Mouse (Mus musculus): Measurements from ENCODE around the gene Rtn4. TPM values are rescaled to one million over a fixed set of nuclear protein-coding genes. Genes with fewer than 3 reads are reported as not detected.

Gene Rtn4
- polyA plus RNA-seq, 1 experiment from 2014 or later = 91.9 TPM

- H3K9me3 ChIP-seq (ENCODE audit: control insufficient read depth, low read length) = no peaks in the 10 kb centered on the region
- no peaks in the 10 kb centered on the region for H3K36me3 ChIP-seq (ENCODE audit: control insufficient read depth, insufficient read depth, low read length)
- H3K27me3 ChIP-seq (ENCODE audit: control insufficient read depth, insufficient read depth, low read length) = no peaks in the 10 kb centered on the region
- ATAC-seq (ENCODE audit: low read depth) = no peak
- H3K4me1 ChIP-seq (ENCODE audit: control insufficient read depth, insufficient read depth, low read length) = no peaks in the 10 kb centered on the region
- 92% methylated on average over 3 of the region's 4 CpGs for WGBS
- no peak overlapping the region for H3K4me3 ChIP-seq (ENCODE audit: low read depth, low read length)
- H3K27ac ChIP-seq (ENCODE audit: low read depth, low read length) = no peak overlapping the region
- no peak overlapping the region for H3K4me2 ChIP-seq (ENCODE audit: low read depth, low read length)
- no peak overlapping the region for H3K9ac ChIP-seq (replicated peaks; ENCODE audit: low read depth, low read length)
These were observed 16.0 kb upstream of the Rtn4 start for GRCm38 (mm10) chr11:29676718-29677117.

DNA sequence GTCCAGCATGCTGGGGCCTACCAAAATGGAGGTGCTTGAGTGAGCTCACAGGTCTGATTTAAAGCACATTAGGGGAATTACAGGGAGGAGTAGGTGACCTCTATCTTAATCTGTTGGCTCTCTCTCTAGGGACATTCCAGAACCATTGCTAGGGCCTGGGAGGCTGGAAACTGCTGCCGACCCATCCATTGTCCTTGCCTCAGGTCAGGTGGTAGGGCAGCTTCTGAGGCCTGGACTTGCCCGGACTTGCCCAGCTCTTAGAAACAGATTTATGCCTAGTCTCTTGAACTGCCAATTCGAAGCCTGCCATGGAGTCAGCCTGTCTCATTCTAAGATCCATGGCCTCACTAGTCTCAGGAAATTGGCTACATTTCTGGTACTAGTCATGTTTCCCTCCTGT lies 12.8 kb upstream of the Rtn4 start:
- Histone ChIP-seq H3K9me3 (ENCODE audit: control insufficient read depth, low read length) (no peaks in the 10 kb centered on the region), H3K9ac (replicated peaks; ENCODE audit: low read depth, low read length) (no peak overlapping the region), H3K4me1 (ENCODE audit: control insufficient read depth, insufficient read depth, low read length) (no peaks in the 10 kb centered on the region), H3K4me2 (ENCODE audit: low read depth, low read length) (no peak overlapping the region), H3K36me3 (ENCODE audit: control insufficient read depth, insufficient read depth, low read length) (no peaks in the 10 kb centered on the region), H3K27ac (ENCODE audit: low read depth, low read length) (no peak overlapping the region), H3K4me3 (ENCODE audit: low read depth, low read length) (no peak overlapping the region), H3K27me3 (ENCODE audit: control insufficient read depth, insufficient read depth, low read length) (no peaks in the 10 kb centered on the region)
- no peak for ATAC-seq (ENCODE audit: low read depth)
- 76% methylated on average over 3 of the region's 3 CpGs for WGBS

DNA sequence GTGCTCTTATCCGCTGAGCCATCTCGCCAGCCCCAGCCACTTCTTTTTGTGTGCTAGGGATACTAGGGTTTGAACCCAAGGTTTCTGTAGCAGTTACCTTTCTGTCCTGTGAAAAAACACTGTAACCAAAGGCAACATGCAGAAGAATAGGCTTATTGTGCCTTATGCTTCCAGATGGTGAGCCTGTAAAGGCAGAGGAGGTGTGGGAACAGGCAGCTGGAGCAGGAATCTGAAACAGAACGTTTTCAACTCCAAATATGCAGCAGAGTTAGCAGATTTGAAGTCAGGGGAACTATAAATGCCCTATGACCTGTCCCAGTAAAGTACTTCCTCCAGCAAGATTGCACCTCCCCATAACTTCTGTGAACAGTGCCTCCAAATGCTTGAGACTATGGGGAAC lies 12.0 kb upstream of the Rtn4 start:
- no peak for ATAC-seq (ENCODE audit: low read depth)
- Histone ChIP-seq H3K36me3 (ENCODE audit: control insufficient read depth, insufficient read depth, low read length) (no peaks in the 10 kb centered on the region), H3K27ac (ENCODE audit: low read depth, low read length) (no peak overlapping the region), H3K4me3 (ENCODE audit: low read depth, low read length) (no peak overlapping the region), H3K27me3 (ENCODE audit: control insufficient read depth, insufficient read depth, low read length) (no peaks in the 10 kb centered on the region), H3K9me3 (ENCODE audit: control insufficient read depth, low read length) (no peaks in the 10 kb centered on the region), H3K9ac (replicated peaks; ENCODE audit: low read depth, low read length) (no peak overlapping the region), H3K4me2 (ENCODE audit: low read depth, low read length) (no peak overlapping the region), H3K4me1 (ENCODE audit: control insufficient read depth, insufficient read depth, low read length) (no peaks in the 10 kb centered on the region)
- WGBS = 66% methylated on average over 3 of the region's 3 CpGs

DNA sequence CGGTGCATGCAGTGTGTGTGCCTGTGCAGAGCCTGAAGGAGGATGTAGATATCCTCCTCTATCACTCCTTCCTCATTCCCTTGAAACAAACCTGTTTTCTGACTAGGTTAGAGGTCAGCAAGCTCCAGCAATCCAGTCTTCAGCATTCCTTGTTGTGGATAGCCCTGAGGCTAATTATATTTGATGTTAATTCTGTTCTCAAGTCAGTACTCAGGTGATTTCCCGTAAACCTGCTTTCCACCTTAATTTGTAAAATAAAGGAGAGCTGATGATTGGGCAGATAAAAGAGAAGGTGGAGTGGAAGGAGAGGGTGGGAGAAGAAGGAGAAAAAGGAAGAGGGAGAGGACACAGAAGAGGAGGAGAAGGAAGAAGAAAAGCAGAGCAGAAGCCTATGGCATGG lies 8.5 kb upstream of the Rtn4 start:
- Histone ChIP-seq H3K9ac (replicated peaks; ENCODE audit: low read depth, low read length) (no peak overlapping the region), H3K9me3 (ENCODE audit: control insufficient read depth, low read length) (no peaks in the 10 kb centered on the region), H3K4me1 (ENCODE audit: control insufficient read depth, insufficient read depth, low read length) (no peaks in the 10 kb centered on the region), H3K4me3 (ENCODE audit: low read depth, low read length) (no peak overlapping the region), H3K36me3 (ENCODE audit: control insufficient read depth, insufficient read depth, low read length) (no peaks in the 10 kb centered on the region), H3K27ac (ENCODE audit: low read depth, low read length) (no peak overlapping the region), H3K27me3 (ENCODE audit: control insufficient read depth, insufficient read depth, low read length) (no peaks in the 10 kb centered on the region), H3K4me2 (ENCODE audit: low read depth, low read length) (no peak overlapping the region)
- WGBS = 82% methylated on average over 2 of the region's 2 CpGs
- ATAC-seq (ENCODE audit: low read depth) = no peak

DNA sequence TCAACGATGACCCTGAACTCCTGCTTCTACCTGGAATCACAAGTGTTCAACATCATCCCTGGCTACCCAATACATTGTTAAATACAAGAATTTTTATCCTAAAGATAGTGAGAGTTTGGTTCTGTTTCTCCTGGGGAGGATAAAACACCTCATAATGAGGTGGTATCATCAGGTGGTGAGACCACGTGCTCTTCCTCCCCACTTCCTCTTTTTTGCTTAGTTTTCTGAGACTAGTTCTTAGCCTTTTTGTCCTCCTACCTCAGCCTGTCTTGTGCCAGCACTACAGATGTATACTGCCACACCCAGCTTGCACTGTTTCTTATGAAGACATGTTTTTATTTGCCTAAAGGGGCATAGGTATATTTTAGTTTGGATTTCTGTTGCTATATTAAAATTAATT lies 6.6 kb upstream of the Rtn4 start:
- no peak overlapping the region for H3K27ac ChIP-seq (ENCODE audit: low read depth, low read length)
- no peaks in the 10 kb centered on the region for H3K27me3 ChIP-seq (ENCODE audit: control insufficient read depth, insufficient read depth, low read length)
- H3K4me3 ChIP-seq (ENCODE audit: low read depth, low read length) = no peak overlapping the region
- H3K4me2 ChIP-seq (ENCODE audit: low read depth, low read length) = no peak overlapping the region
- H3K9me3 ChIP-seq (ENCODE audit: control insufficient read depth, low read length) = no peaks in the 10 kb centered on the region
- H3K4me1 ChIP-seq (ENCODE audit: control insufficient read depth, insufficient read depth, low read length) = no peaks in the 10 kb centered on the region
- ATAC-seq (ENCODE audit: low read depth) = no peak
- WGBS = 90% methylated on average over 2 of the region's 2 CpGs
- H3K36me3 ChIP-seq (ENCODE audit: control insufficient read depth, insufficient read depth, low read length) = no peaks in the 10 kb centered on the region
- no peak overlapping the region for H3K9ac ChIP-seq (replicated peaks; ENCODE audit: low read depth, low read length)

DNA sequence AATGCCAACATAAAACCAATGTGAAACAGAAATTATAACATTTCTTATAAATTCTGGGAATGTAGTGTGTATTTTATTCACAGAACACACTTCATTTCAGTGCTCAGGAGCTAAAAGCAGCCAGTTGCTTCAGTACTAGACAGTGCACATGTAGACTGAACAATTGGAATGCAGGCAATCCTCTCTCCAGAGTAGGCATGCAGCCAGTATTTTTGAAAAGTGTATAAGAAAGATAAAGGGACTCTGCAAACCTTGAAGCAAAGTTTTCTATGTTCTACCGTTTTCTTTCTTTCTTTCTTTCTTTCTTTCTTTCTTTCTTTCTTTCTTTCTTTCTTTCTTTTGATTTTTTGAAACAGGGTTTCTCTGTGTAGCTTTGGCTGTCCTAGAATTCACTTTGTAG lies 1.2 kb upstream of the Rtn4 start:
- Histone ChIP-seq H3K4me3 (ENCODE audit: low read depth, low read length) (no peak overlapping the region), H3K4me1 (ENCODE audit: control insufficient read depth, insufficient read depth, low read length) (peaks cover 8% of the 10 kb centered on the region; the same call in 1 of the 2 replicates), H3K9me3 (ENCODE audit: control insufficient read depth, low read length) (no peaks in the 10 kb centered on the region), H3K27ac (ENCODE audit: low read depth, low read length) (no peak overlapping the region), H3K27me3 (ENCODE audit: control insufficient read depth, insufficient read depth, low read length) (no peaks in the 10 kb centered on the region), H3K9ac (replicated peaks; ENCODE audit: low read depth, low read length) (no peak overlapping the region), H3K36me3 (ENCODE audit: control insufficient read depth, insufficient read depth, low read length) (no peaks in the 10 kb centered on the region), H3K4me2 (ENCODE audit: low read depth, low read length) (no peak overlapping the region)
- ATAC-seq (ENCODE audit: low read depth) = no peak
- WGBS = 94% methylated on average over 1 of the region's 1 CpGs

DNA sequence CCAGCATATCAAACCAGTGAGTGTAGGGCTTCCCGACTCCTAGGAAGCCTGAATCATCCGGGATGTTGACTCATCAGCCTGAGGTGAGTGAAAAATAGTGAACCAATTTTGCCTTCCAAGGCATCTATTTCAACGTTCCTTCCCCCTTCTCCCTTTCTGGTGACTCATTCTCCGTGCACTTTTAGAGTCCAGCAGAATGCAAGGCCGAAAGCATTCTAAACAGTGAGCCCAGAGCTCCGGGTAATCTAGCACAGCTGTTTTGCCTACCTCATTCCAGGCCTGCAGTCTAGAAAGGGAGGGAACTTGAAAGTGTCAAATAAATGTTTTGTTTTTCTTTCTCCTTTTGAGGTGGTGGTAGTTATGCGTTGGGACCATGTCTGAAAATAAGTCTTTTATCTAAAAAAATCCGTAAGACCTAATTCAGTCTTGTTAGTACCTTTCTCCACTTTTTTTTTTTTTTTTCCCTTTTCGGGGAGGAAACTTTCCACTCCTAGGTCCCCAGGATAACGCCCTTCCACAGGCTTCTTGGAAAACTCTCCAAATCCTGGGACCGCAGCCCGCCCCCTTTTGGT lies 550 bp upstream of the Rtn4 start:
- Histone ChIP-seq H3K9me3 (ENCODE audit: control insufficient read depth, low read length) (no peaks in the 10 kb centered on the region), H3K9ac (replicated peaks; ENCODE audit: low read depth, low read length) (no peak overlapping the region), H3K4me2 (ENCODE audit: low read depth, low read length) (no peak overlapping the region), H3K36me3 (ENCODE audit: control insufficient read depth, insufficient read depth, low read length) (no peaks in the 10 kb centered on the region), H3K4me3 (ENCODE audit: low read depth, low read length) (peak overlapping the region; percentile 98; the same call in 1 of the 2 replicates), H3K27ac (ENCODE audit: low read depth, low read length) (no peak overlapping the region), H3K4me1 (ENCODE audit: control insufficient read depth, insufficient read depth, low read length) (peaks cover 14% of the 10 kb centered on the region; the same call in 1 of the 2 replicates), H3K27me3 (ENCODE audit: control insufficient read depth, insufficient read depth, low read length) (no peaks in the 10 kb centered on the region)
- 22% methylated on average over 12 of the region's 12 CpGs for WGBS
- ATAC-seq (ENCODE audit: low read depth) = no peak

- peaks cover 17% of the 10 kb centered on the region; the same call in 1 of the 2 replicates for H3K4me1 ChIP-seq (ENCODE audit: control insufficient read depth, insufficient read depth, low read length)
- peak overlapping the region; percentile 66 for H3K4me2 ChIP-seq (ENCODE audit: low read depth, low read length)
- ATAC-seq (ENCODE audit: low read depth) = peak; percentile 89
- peak overlapping the region; percentile 98 for H3K4me3 ChIP-seq (ENCODE audit: low read depth, low read length)
- H3K36me3 ChIP-seq (ENCODE audit: control insufficient read depth, insufficient read depth, low read length) = no peaks in the 10 kb centered on the region
- H3K9me3 ChIP-seq (ENCODE audit: control insufficient read depth, low read length) = no peaks in the 10 kb centered on the region
- WGBS = under 1% methylated on average over 50 of the region's 53 CpGs
- peak overlapping the region; percentile 100 for H3K9ac ChIP-seq (replicated peaks; ENCODE audit: low read depth, low read length)
- H3K27me3 ChIP-seq (ENCODE audit: control insufficient read depth, insufficient read depth, low read length) = no peaks in the 10 kb centered on the region
- peak overlapping the region; percentile 98 for H3K27ac ChIP-seq (ENCODE audit: low read depth, low read length)
These were observed 1.0 kb downstream of the Rtn4 start for GRCm38 (mm10) chr11:29693576-29694410.

DNA sequence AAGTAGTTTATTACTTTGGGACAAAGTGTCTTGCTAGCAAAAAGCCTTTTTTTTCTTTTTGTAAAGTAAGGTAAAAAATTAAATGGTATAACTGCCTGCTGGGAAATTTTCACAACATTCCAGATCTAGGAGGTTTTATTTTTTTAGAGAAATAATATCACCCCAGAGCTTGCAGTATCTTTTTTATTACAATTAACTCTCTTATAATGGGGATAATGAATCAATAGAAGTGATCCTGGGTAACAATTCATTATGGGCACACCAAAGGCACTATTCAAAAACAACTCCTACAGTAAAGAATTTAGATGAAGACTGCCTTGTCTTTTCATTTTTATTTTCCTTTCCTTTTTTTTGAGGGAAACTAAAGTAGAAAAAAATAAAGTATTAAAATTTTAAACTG lies 2.0 kb downstream of the Rtn4 start:
- H3K4me1 ChIP-seq (ENCODE audit: control insufficient read depth, insufficient read depth, low read length) = peaks cover 17% of the 10 kb centered on the region; the same call in 1 of the 2 replicates
- no peaks in the 10 kb centered on the region for H3K36me3 ChIP-seq (ENCODE audit: control insufficient read depth, insufficient read depth, low read length)
- H3K9me3 ChIP-seq (ENCODE audit: control insufficient read depth, low read length) = no peaks in the 10 kb centered on the region
- H3K4me3 ChIP-seq (ENCODE audit: low read depth, low read length) = peak overlapping the region; percentile 98; the same call in 1 of the 2 replicates
- ATAC-seq (ENCODE audit: low read depth) = no peak
- H3K27me3 ChIP-seq (ENCODE audit: control insufficient read depth, insufficient read depth, low read length) = no peaks in the 10 kb centered on the region
- H3K27ac ChIP-seq (ENCODE audit: low read depth, low read length) = no peak overlapping the region
- H3K4me2 ChIP-seq (ENCODE audit: low read depth, low read length) = peak overlapping the region; percentile 66; the same call in 1 of the 2 replicates
- no peak overlapping the region for H3K9ac ChIP-seq (replicated peaks; ENCODE audit: low read depth, low read length)
